Mouse (Mus musculus) heart, embryonic 14.5 days (tissue): ENCODE data around the gene Prkch. TPM values are rescaled to one million over a fixed set of nuclear protein-coding genes. Genes with fewer than 3 reads are reported as not detected.
A peak's percentile ranks its signal among the peaks of the same experiment; 100 is the strongest.

Experiments
- ATAC-seq: fragments of 200-750 bp; cut with Nextera tagmentation; 2 replicates; pipeline ENCODE4 v1.8.0; 2017; ENCODE audit warnings: low read depth, moderate TSS enrichment; ENCODE audit not compliant: insufficient number of reproducible peaks, insufficient read depth, low FRiP score
- H3K27ac ChIP-seq, 2 experiments: fragments of 200-500 bp in 1 of 2; fragments of 300-500 bp in 1 of 2; sonication (generic) in 1 of 2; replicated peaks in 1 of 2; 2 replicates each; pipeline ENCODE4 v1.5.1; 2012 to 2014; ENCODE audit warnings: low read depth in 2 of 2, low read length in 2 of 2, control low read depth in 1 of 2, mild to moderate bottlenecking in 1 of 2, mixed read lengths in 1 of 2; ENCODE audit not compliant: control insufficient read depth in 1 of 2, insufficient read depth in 1 of 2
- H3K27me3 ChIP-seq: fragments of 300-500 bp; sonication (generic); 2 replicates; pipeline ENCODE4 v1.6.1; 2014; ENCODE audit warnings: mild to moderate bottlenecking, low read length, control low read depth; ENCODE audit not compliant: control insufficient read depth, insufficient read depth
- H3K36me3 ChIP-seq: fragments of 300-500 bp; sonication (generic); 2 replicates; pipeline ENCODE4 v1.6.1; 2014; ENCODE audit warnings: mild to moderate bottlenecking, control low read depth, low read length, mixed read lengths; ENCODE audit not compliant: control insufficient read depth, insufficient read depth
- H3K4me1 ChIP-seq, 2 experiments: fragments of 200-500 bp in 1 of 2; fragments of 300-500 bp in 1 of 2; sonication (generic) in 1 of 2; 2 replicates each; pipeline ENCODE4 v1.6.1; 2012 to 2014; ENCODE audit warnings: low read length in 2 of 2, control low read depth in 1 of 2, mixed read lengths in 1 of 2; ENCODE audit not compliant: control insufficient read depth in 2 of 2, insufficient read depth in 2 of 2
- H3K4me2 ChIP-seq: fragments of 300-500 bp; sonication (generic); 2 replicates; pipeline ENCODE4 v1.6.1; 2014; ENCODE audit warnings: mild to moderate bottlenecking, low read length
- H3K4me3 ChIP-seq, 2 experiments: fragments of 200-500 bp in 1 of 2; fragments of 300-500 bp in 1 of 2; sonication (generic) in 1 of 2; 2 replicates each; pipeline ENCODE4 v1.5.1; 2012 to 2014; ENCODE audit warnings: low read length in 2 of 2, mild to moderate bottlenecking in 2 of 2, control low read depth in 1 of 2, low read depth in 1 of 2, moderate library complexity in 1 of 2; ENCODE audit not compliant: control insufficient read depth in 1 of 2, insufficient read depth in 1 of 2
- H3K9ac ChIP-seq: fragments of 300-500 bp; sonication (generic); 2 replicates; pipeline ENCODE4 v1.6.1; 2014; ENCODE audit warnings: mild to moderate bottlenecking, low read length
- H3K9me3 ChIP-seq: fragments of 300-500 bp; sonication (generic); 2 replicates; pipeline ENCODE4 v1.6.1; 2016; ENCODE audit warnings: low read length, control low read depth; ENCODE audit not compliant: control insufficient read depth
- WGBS: fragments of 180-500 bp; shearing (Covaris S2); extraction: QIAGEN DNeasy Blood & Tissue Kit; methylation state at CpG from one replicate; pipeline ENCODE4 v1.1.7; 2014; 5-methylcytosine and 5-hydroxymethylcytosine counted together
- polyA plus RNA-seq: library from polyadenylated mRNA; unstranded; fragments of >200 nt; fragmentation: Nextera tagmentation; extraction: Ambion mirVana; gene quantifications from 2 replicates; pipeline ENCODE4 v1.2.1, GENCODE M21; 2014

Prkch gene
- polyA plus RNA-seq, 1 experiment from 2014 or later = 16.5 TPM

DNA sequence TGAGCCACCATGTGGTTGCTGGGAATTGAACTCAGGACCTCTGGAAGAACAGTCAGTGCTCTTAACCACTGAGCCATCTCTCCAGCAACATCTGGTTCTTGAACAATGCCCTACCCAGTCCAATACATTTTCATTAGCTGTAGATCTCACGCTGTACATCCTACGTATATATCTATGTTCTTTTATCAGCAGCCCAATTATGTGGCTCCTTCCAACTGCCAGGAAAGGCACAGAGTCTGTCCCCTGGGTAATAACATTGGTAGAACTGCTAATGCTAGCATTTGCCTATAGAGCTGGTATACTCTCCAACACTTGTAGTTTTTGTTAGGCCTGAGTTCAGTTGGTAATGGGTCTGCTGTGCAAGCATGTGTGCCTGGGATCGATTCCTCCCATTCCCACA is 163.8 kb downstream of the Prkch start:
- no peaks in the 10 kb centered on the region for H3K9me3 ChIP-seq
- no peaks in the 10 kb centered on the region for H3K36me3 ChIP-seq
- 86% methylated on average over 3 of the region's 3 CpGs for WGBS
- no peak overlapping the region for H3K4me2 ChIP-seq
- no peak overlapping the region for H3K4me3 ChIP-seq
- peaks cover 5 to 23% of the 10 kb centered on the region in 2 experiments for H3K4me1 ChIP-seq
- H3K27ac ChIP-seq = no peak overlapping the region
- no peak for ATAC-seq
- H3K9ac ChIP-seq = no peak overlapping the region
- H3K27me3 ChIP-seq = no peaks in the 10 kb centered on the region

DNA sequence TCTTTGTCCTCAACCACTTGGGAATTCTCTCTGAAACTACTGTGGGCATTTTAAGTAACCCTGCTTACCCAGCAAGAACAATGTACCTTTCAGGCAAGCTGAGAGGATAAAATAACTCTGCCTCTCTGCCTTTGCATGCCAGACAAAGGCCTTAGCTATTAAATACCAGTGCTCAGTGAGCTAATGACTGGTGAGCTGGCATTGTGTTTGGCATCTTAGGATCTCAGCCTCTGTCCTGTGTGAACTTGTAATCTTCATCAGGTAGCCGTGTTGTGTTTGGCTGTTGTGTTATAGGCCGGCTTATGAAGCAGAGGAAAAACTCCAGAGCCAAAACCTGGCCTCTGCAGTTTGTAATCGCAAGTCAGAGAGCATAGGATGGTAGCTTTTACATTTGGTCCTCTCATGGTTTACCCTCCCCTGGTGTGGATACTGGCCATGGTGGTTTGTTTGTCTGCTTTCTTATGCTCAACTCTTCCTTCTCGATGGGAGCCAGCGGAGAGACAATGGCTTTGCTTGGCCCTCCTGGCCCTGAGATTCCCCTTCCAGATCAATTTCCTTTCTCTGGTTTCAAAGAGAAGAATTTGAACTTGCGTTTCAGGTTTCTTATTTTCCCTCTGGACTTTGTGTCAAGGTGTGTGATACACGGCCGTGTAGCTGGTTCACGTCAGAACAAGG is 170.0 kb downstream of the Prkch start:
- Histone ChIP-seq H3K4me1 (peaks cover 18 to 49% of the 10 kb centered on the region in 2 experiments), H3K9me3 (no peaks in the 10 kb centered on the region), H3K4me3 (no peak overlapping the region), H3K36me3 (0 out of 2 replicates have a peak, but pooled peaks cover 5% of the 10 kb centered on the region), H3K27ac (no peak overlapping the region), H3K27me3 (no peaks in the 10 kb centered on the region), H3K4me2 (no peak overlapping the region), H3K9ac (no peak overlapping the region)
- 70% methylated on average over 9 of the region's 9 CpGs for WGBS
- ATAC-seq = no peak

DNA sequence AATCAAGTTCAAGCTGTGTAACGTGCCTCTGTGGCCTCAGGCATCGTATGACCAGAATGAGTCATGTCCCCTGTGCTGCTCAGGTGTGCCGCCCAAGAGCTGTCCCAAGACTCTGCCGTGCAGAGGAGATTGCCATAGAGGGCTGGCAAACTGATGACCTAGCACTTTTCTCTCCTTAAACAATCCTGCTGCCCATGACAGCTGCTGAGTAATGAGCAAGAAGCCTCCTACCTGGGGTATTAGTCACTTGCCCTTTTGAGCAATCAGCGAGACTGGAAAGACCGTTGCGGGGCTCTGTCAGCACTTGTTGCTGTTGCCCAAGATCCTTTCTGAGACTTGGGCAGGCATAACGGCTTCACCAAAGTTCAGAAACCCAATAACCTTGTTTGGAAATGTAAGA is 171.1 kb downstream of the Prkch start:
- Histone ChIP-seq H3K4me2 (no peak overlapping the region), H3K27ac (no peak overlapping the region), H3K9me3 (no peaks in the 10 kb centered on the region), H3K4me1 (peaks cover 14 to 44% of the 10 kb centered on the region in 2 experiments), H3K9ac (no peak overlapping the region), H3K27me3 (no peaks in the 10 kb centered on the region), H3K4me3 (no peak overlapping the region), H3K36me3 (peaks cover 5% of the 10 kb centered on the region)
- no peak for ATAC-seq
- 59% methylated on average over 8 of the region's 8 CpGs for WGBS

DNA sequence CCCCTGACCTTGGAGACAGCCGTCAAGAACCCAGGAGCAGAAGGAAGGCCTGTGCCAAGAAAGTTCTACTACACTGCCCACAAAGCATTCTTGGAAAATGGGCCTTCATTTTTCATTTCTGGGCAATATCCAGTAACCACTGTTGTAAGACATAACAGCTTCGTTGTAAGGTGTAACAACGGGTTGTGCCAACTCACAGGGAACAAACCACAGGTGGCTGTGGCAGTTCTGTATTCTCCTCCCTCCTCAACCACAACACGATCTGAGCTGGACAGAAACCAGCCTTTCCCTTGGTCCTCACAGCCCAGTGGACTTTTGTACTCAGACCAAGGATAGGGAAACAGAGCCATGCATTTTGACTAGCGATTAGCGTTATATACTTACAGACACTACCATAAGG is 171.9 kb downstream of the Prkch start:
- no peak overlapping the region for H3K27ac ChIP-seq
- WGBS = 85% methylated on average over 6 of the region's 6 CpGs
- H3K9ac ChIP-seq = no peak overlapping the region
- ATAC-seq = no peak
- no peaks in the 10 kb centered on the region for H3K27me3 ChIP-seq
- no peaks in the 10 kb centered on the region for H3K9me3 ChIP-seq
- H3K36me3 ChIP-seq = peaks cover 10% of the 10 kb centered on the region
- peaks cover 14 to 41% of the 10 kb centered on the region in 2 experiments for H3K4me1 ChIP-seq
- no peak overlapping the region for H3K4me2 ChIP-seq
- no peak overlapping the region for H3K4me3 ChIP-seq

DNA sequence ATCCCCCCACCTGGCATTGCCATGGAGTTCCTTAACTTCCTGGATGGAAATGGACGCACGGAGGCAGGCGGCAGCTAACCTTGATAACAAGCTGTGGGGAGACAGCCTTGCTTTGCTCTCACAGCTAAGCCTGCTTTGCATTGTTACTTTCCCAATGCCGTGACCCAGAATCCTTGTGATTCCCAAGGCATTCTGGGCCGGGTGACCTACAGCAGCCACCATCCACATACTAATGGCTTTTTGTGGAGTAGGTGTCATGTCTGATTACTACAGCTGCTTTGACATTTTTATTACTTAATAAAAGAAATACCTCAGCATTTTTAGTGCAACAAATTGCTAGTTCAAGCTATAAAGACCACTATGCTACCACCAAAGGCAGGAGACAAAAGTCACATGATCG is 177.4 kb downstream of the Prkch start:
- no peak overlapping the region for H3K27ac ChIP-seq
- H3K36me3 ChIP-seq = peaks cover 10% of the 10 kb centered on the region
- WGBS = 44% methylated on average over 6 of the region's 6 CpGs
- no peaks in the 10 kb centered on the region for H3K27me3 ChIP-seq
- ATAC-seq = no peak
- peaks cover 31 to 42% of the 10 kb centered on the region in 2 experiments for H3K4me1 ChIP-seq
- no peak overlapping the region for H3K9ac ChIP-seq
- no peaks in the 10 kb centered on the region for H3K9me3 ChIP-seq
- H3K4me3 ChIP-seq = no peak overlapping the region
- no peak overlapping the region for H3K4me2 ChIP-seq

DNA sequence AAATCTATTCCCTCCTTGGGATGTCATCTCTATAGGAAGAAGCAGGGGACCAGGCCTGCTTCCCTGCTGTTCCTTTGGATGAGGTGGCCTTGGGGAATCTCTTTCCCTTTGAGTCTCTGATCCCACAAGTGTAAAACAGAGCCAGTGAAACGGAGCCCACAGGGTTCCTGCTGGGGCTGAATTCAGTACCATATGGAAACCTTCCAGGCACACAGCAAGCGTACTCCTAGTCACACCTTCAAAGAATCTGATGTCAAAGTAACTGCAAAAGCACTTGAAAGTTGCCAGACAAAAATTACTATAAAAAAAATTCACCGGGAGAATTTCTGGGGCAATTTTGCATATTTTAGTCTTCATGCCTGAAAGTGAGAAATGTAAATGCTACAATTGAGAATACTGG is 178.2 kb downstream of the Prkch start:
- H3K4me1 ChIP-seq = peaks cover 26 to 37% of the 10 kb centered on the region in 2 experiments
- H3K9me3 ChIP-seq = no peaks in the 10 kb centered on the region
- peaks cover 10% of the 10 kb centered on the region for H3K36me3 ChIP-seq
- no peak overlapping the region for H3K9ac ChIP-seq
- H3K27ac ChIP-seq = no peak overlapping the region
- no peak overlapping the region for H3K4me3 ChIP-seq
- no peaks in the 10 kb centered on the region for H3K27me3 ChIP-seq
- no peak for ATAC-seq
- H3K4me2 ChIP-seq = no peak overlapping the region
- 89% methylated on average over 3 of the region's 3 CpGs for WGBS

DNA sequence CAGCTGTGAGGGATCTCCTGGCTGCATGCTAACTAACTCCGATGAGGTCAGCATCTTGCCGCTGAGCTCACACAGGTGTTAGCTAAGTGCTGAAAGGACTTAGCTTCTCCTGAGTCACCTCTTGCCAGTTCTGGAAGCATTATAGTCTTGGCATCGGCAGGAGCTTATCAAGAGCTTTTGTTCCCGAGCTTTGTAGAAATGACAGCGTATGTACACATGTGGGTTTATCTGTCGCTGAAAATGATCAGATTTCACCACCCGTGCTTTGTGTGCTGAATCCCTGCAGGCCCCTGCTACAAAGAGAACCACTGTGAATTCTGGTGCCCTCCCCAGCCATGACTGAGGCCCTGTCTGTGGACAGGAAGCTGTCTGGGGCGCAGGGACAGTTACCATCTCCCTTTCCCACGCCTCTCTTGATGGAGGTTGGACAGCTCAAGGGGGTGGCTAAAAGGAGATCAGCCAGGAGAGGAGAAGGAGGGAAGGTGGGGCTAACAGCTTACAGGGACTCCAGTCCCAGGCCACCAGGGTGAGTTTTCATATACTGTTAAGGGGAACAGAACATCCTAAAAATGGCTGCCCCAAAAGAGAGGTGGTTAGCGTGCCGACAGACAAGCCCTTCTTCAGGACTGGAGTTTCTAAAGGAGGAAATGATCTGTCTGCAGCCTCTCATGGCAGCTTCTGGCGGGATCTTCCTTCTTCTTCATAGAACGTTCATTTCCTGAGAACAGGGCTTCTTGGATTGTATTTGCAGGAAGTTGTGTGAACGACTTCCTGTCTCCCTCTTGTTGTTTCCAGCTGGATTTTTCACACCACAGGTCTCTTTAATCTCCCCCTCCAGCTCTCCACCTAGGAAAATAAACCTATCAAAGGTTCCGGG is 180.3 kb downstream of the Prkch start:
- peak; percentile 69 for ATAC-seq
- Histone ChIP-seq H3K4me2 (peak overlapping the region; percentile 16; the same call in 1 of the 2 replicates), H3K27me3 (no peaks in the 10 kb centered on the region), H3K27ac (peak overlapping the region; percentile 81 to 91), H3K9me3 (no peaks in the 10 kb centered on the region), H3K9ac (no peak overlapping the region), H3K4me1 (peaks cover 32 to 44% of the 10 kb centered on the region in 2 experiments), H3K36me3 (peaks cover 5% of the 10 kb centered on the region), H3K4me3 (no peak overlapping the region)
- WGBS = 16% methylated on average over 15 of the region's 15 CpGs
